Mouse (Mus musculus) gastrocnemius, postnatal 36 days (tissue): ENCODE measurements around the gene 1700001F09Rik. TPM values are rescaled to one million over a fixed set of nuclear protein-coding genes. Genes with fewer than 3 reads are reported as not detected.
"Not testable (repeated sequence)": the region's sequence is repeated elsewhere in the genome, so short reads cannot be mapped to it uniquely, and the experiment has no call there.

Source experiments
- DNase-seq, 2 experiments: peaks; one replicate each; pipeline ENCODE4 v3.0.0; 2022
- intact Hi-C: fragments of 180-260 bp; cut with DNase I; formaldehyde crosslinking; loops from one replicate; pipeline ENCODE4 v1.15.1; 2025
- long read RNA-seq, 2 experiments: library from polyadenylated mRNA; stranded (forward); transcript quantifications; one replicate each; pipeline ENCODE4 v2.0.0; 2021
- total RNA-seq, 2 experiments: library from RNA; stranded (reverse); gene quantifications; 2 replicates each; pipeline ENCODE4 v1.2.3; 2021

The 1700001F09Rik gene
- not detected for total RNA-seq
- long read RNA-seq, experiment 1 = 0 reads
- long read RNA-seq, experiment 2 = 0 reads

DNA sequence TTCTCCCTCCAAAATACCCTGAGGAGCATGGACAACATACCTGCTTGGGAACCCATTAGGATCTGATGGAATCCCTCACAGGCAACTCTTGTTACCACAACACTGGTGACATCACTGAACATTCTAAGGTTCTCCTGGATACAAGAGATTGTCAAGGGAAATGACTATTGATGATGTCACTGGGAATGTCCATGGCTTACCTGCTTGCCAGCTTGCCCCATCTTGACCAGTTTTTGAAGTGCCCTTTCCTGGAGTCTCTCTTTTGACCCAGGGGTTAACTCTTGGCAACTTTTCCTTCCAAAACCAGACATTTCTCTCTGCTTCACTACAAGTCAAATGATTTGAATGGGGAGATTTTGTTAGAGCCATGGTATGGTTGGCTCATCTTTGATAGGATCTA is at the start of gene 1700001F09Rik:
TSS of gene 1700001F09Rik (minus strand) at position 101 of the 400 bp plus-strand sequence.
- intact Hi-C loops, DNase-seq: not testable (repeated sequence)

DNA sequence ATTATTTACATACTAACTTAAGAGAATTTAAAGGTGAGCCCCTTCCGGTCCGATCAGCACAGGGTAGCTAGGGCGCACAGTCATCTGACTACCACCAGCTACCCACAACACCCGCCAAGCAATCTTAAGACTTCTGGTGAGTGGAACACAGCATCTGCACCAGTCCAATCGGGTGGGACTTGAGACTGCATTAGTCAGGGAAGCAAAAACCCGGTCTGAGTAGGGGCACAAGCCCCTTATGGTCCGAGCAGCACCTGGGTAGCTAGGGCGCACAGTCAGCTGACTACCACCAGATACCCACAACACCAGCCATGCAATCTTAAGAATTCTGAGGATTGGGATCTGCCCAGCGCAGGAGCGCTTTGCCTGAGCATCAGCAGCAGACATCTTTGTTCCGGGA is 14.1 kb upstream of the 1700001F09Rik start:
- intact Hi-C loops = not testable (repeated sequence)
- peak in 1 of 2 experiments; percentile 15 for DNase-seq

DNA sequence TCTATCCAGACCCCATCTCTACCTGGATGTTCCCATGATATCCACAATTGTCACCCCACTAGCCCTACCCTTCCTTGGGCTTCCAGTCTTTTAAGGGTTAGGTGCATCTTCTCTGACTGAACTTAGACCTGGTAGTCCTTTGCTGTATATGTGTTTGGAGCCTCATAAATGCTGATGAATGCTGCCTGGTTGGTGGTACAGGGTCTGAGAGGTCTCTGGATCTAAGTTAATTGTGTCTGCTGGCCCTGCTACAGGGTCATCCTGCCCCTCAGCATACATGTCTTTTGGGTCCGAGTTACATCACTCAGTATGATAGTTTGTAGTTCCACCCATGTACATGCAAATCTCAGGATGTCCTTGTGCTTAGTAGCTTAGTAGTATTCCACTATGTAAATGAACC is 11.6 kb upstream of the 1700001F09Rik start:
- peak in 1 of 2 experiments; percentile 23 for DNase-seq
- intact Hi-C loops = not testable (repeated sequence)

DNA sequence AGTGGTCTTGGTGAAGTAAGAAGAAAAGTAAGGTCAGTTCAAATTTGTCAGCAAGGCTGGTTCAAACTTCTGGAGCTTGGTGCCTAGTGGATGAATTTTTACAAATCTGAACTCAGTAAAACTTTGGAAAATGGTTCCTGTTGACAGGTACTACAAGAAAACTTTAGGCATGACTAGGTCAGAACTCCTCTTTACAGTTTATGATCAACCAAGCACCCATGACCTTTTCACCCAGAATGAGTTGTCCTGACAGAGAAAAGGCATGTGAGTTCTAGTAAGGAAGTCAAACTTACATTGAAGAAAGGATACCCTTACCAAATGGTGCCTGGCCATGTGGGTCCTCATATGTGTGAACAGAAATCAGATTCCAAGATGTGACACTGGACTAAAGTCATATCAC is 9.9 kb upstream of the 1700001F09Rik start:
- intact Hi-C loops, DNase-seq: not testable (repeated sequence)

DNA sequence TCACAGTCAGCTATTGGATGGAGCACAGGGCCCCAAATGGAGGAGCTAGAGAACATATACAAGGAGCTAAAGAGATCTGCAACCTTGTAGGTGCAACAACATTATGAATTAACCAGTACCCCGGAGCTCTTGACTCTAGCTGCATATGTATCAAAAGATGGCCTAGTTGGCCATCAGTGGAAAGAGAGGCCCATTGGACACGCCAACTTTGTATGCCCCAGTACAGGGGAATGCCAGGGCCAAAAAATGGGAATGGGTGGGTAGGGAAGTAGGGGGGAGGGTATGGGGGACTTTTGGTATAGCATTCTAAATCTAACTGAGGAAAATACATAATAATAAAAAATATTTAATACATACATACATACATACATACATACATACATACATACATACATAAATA is 5.3 kb upstream of the 1700001F09Rik start:
- intact Hi-C loops = not testable (repeated sequence)

DNA sequence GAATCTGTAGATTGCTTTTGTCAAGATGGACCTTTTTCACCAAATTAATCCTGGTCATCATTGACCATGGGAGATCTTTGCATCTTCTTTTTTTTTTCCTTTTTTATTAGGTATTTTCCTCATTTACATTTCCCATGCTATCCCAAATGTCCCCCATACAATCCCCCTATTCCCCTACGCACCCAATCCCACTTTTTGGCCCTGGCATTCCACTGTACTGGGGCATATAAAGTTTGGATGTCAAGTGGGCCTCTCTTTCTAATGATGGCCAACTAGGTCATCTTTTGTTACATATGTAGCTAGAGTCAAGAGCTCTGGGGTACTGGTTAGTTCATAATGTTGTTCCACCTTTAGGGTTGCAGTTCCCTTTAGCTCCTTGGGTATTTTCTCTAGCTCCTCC is 10.0 kb downstream of the 1700001F09Rik start:
- intact Hi-C loops, DNase-seq: not testable (repeated sequence)

More for the DNA sequence above, 5.3 kb upstream of the 1700001F09Rik start:
- DNase-seq = not testable (repeated sequence)

DNA sequence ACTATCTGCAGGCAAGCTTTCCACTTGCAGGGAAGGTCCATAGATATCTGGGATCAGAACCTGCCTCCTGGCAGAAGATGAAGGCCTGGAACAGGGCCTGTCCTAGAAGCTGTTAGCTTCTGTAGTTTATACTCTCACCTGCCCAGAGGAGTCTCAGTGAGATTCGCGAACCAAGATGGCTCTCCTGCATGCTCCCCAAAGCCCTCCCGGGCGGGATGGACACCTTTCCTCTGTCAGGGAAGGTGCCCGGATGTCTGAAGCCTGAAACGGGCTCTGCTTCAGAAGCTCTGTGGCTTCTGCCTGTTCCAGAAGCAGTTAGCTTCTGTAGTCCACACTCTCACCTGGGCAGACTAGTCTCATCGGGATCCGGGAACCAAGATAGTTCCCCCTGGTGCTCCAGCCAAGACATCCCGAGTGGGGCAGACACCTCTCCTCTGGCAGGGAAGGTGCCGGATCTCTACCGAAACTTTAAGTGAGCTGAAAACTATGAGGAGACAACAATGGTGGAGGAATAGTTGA is 16.2 kb downstream of the 1700001F09Rik start:
- DNase-seq, intact Hi-C loops: not testable (repeated sequence)

DNA sequence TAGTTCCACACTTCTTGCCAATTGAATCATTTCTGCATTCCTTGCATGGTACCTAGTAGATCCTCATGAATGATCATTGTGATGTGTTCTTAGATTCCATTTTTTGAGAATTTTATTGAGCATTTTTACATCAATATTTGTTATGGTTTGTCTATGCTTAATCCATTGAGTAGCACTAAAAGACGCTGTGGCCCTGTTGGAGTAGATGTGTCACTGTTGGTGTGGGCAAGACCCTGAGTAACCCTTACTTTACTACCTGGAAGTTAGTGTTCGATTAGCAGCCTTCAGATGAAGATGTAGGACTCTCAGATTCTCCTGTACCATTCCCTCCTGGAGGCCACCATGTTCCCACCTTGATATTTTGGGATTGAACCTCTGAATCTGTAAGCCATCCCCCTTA is 19.0 kb downstream of the 1700001F09Rik start:
- DNase-seq = peak in 1 of 2 experiments; percentile 7

DNA sequence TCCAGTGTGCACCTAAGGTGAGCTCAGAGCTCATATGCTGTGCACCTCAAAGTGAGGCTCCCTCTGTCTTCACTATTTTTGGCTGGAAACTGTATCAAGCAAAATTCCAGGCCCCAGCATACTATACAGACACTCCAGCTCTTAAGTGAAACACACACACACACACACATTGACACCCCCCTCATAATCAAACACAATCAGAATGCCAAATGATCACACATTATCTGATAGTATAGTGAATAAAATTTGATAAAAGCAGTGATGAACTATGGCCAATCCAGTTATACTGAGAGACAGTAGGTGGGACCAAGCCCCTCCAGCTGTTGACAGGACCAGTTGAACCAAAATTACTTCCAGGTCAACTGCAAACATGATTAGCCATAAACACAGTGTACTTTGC is 28.1 kb downstream of the 1700001F09Rik start:
- DNase-seq, intact Hi-C loops: not testable (repeated sequence)

More for the DNA sequence above, 19.0 kb downstream of the 1700001F09Rik start:
- intact Hi-C loops = not testable (repeated sequence)

DNA sequence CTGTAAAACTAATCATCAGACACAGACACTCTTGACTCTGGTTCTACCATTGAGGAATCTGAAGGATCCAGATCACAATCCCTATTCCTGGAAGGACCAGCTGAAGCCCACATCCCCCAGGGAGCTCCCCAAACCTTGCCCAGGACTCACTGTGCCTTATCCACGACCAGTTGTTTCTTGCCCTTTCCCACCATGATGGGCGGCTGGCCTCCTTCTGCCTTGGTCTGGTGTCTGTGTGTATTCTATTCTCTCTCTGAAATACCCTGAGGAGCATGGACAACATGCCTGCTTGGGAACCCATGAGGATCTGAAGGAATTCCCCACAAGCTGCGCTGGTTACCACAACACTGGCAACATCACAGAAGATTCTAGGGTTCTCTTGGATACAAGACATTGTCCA is 54.1 kb downstream of the 1700001F09Rik start, which contains the start of gene Gm8127:
TSS of gene Gm8127 (minus strand) at position 330 of the 400 bp plus-strand sequence.
- intact Hi-C loops, DNase-seq: not testable (repeated sequence)

Other genes with a start within 250 kb of the 1700001F09Rik start
- gene Gm8104, start 247.2 kb downstream of the 1700001F09Rik start, total RNA-seq = not detected
- gene Gm7233, start 167.9 kb downstream of the 1700001F09Rik start, total RNA-seq = not detected
- gene Gm8122, start 112.5 kb downstream of the 1700001F09Rik start, total RNA-seq = not detected
- gene Gm8126, start 89.2 kb downstream of the 1700001F09Rik start, total RNA-seq = not detected
- gene Gm9732, start 72.8 kb downstream of the 1700001F09Rik start, total RNA-seq = not detected
- gene Gm8127, start 54.0 kb downstream of the 1700001F09Rik start, total RNA-seq = not detected
- not detected for gene Gm8138, start 68.5 kb upstream of the 1700001F09Rik start, total RNA-seq
- gene Gm5799, start 195.8 kb upstream of the 1700001F09Rik start, total RNA-seq = not detected
- not detected for gene Gm17654, start 231.3 kb upstream of the 1700001F09Rik start, total RNA-seq